Mouse (Mus musculus): ENCODE measurements around the gene Dph2. TPM values are rescaled to one million over a fixed set of nuclear protein-coding genes. Genes with fewer than 3 reads are reported as not detected.

Dph2 gene
- polyA plus RNA-seq (2015; fragmentation: Nextera tagmentation; extraction: Ambion mirVana), result 21.2 and 23.1 TPM in 2 replicates

- Histone ChIP-seq H3K9ac (ENCODE audit: low read depth, low read length) (peak within 1 kb of the TSS; percentile 62), H3K4me2 (ENCODE audit: low read length) (peak within 1 kb of the TSS; percentile 92), H3K9me3 (replicated peaks; ENCODE audit: control insufficient read depth, low read length, poor library complexity, severe bottlenecking) (no peaks in the 10 kb centered on the region), H3K36me3 (ENCODE audit: control insufficient read depth, insufficient read depth, low read length) (peaks cover 6% of the 10 kb centered on the region; the same call in 1 of the 2 replicates), H3K4me1 (ENCODE audit: control insufficient read depth, insufficient read depth, low read length) (peaks cover 12% of the 10 kb centered on the region), H3K4me3 (ENCODE audit: low read depth, low read length) (peak within 1 kb of the TSS; percentile 69), H3K27ac (ENCODE audit: low read length) (no peak within 1 kb of the TSS), H3K27me3 (ENCODE audit: control insufficient read depth, insufficient read depth, low read depth, low read length) (no peaks in the 10 kb centered on the region)
- under 1% methylated on average over 21 of the region's 21 CpGs for WGBS
- peak; percentile 85 for ATAC-seq
Measured at GRCm38 (mm10) chr4:117891738-117892161, at the start of gene Dph2. Gene Dph2 (minus strand): TSS chr4:117892032.

DNA sequence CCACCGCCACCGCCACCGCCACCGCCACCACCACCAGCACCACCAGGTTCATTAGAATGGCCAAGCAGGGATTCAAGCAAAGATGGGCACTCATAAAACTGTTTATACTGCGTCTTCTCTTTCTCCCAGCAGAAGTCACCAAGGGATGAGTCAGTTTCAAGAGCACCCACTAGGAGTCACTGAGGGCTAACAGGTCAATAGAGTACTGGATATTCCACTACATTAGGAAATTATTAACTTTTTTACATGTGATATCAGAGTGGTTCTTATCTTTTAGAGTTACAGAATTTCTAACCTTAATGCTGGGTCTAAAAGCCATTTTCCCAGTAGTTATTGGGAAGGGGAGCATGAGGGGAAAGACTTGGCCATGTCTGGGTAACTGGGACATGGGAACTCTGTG is 45.1 kb upstream of the Dph2 start:
- H3K27me3 ChIP-seq (ENCODE audit: control insufficient read depth, insufficient read depth, low read depth, low read length), result no peaks in the 10 kb centered on the region
- no peaks in the 10 kb centered on the region for H3K9me3 ChIP-seq (replicated peaks; ENCODE audit: control insufficient read depth, low read length, poor library complexity, severe bottlenecking)
- peaks cover 2% of the 10 kb centered on the region; the same call in 1 of the 2 replicates for H3K36me3 ChIP-seq (ENCODE audit: control insufficient read depth, insufficient read depth, low read length)
- no peak overlapping the region for H3K4me3 ChIP-seq (ENCODE audit: low read depth, low read length)
- no peak overlapping the region for H3K4me2 ChIP-seq (ENCODE audit: low read length)
- ATAC-seq, result no peak
- H3K4me1 ChIP-seq (ENCODE audit: control insufficient read depth, insufficient read depth, low read length), result no peaks in the 10 kb centered on the region
- H3K9ac ChIP-seq (ENCODE audit: low read depth, low read length), result no peak overlapping the region
- WGBS, result 96% methylated on average over 5 of the region's 5 CpGs
- no peak overlapping the region for H3K27ac ChIP-seq (ENCODE audit: low read length)

DNA sequence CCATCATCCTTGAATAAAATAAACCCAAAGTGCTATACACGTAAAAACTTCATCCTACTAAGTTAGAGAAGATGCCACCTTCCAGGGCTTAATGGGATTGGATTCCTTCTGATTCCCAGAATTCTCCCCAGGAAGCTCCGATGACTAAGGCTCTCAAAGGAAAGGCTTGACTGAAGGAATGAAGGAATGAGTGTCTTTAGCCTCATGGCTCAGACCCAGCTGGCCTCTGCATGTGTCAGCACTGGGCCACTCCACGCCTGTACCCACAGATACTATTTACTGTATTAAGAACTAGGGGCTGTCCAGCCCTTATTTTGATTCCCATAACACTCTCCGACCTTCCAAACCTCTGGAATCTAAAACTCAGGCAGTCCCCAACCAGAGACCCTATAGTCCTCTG is 42.2 kb upstream of the Dph2 start:
- WGBS, result 88% methylated on average over 4 of the region's 4 CpGs
- no peak overlapping the region for H3K4me2 ChIP-seq (ENCODE audit: low read length)

GRCm38 (mm10) chr4:117933248-117933647 is 41.4 kb upstream of the Dph2 start:
- H3K27me3 ChIP-seq (ENCODE audit: control insufficient read depth, insufficient read depth, low read depth, low read length), result peaks cover 22% of the 10 kb centered on the region
- no peaks in the 10 kb centered on the region for H3K9me3 ChIP-seq (replicated peaks; ENCODE audit: control insufficient read depth, low read length, poor library complexity, severe bottlenecking)
- no peak overlapping the region for H3K27ac ChIP-seq (ENCODE audit: low read length)
- no peak overlapping the region for H3K9ac ChIP-seq (ENCODE audit: low read depth, low read length)
- WGBS, result 81% methylated on average over 5 of the region's 5 CpGs
- ATAC-seq, result no peak
- H3K36me3 ChIP-seq (ENCODE audit: control insufficient read depth, insufficient read depth, low read length), result peaks cover 2% of the 10 kb centered on the region; the same call in 1 of the 2 replicates
- H3K4me2 ChIP-seq (ENCODE audit: low read length), result no peak overlapping the region
- H3K4me1 ChIP-seq (ENCODE audit: control insufficient read depth, insufficient read depth, low read length), result peaks cover 8% of the 10 kb centered on the region
- no peak overlapping the region for H3K4me3 ChIP-seq (ENCODE audit: low read depth, low read length)

More for the DNA sequence above, 42.2 kb upstream of the Dph2 start:
- H3K36me3 ChIP-seq (ENCODE audit: control insufficient read depth, insufficient read depth, low read length), result peaks cover 2% of the 10 kb centered on the region; the same call in 1 of the 2 replicates
- no peak overlapping the region for H3K9ac ChIP-seq (ENCODE audit: low read depth, low read length)
- no peak overlapping the region for H3K4me3 ChIP-seq (ENCODE audit: low read depth, low read length)
- peaks cover 16% of the 10 kb centered on the region for H3K27me3 ChIP-seq (ENCODE audit: control insufficient read depth, insufficient read depth, low read depth, low read length)
- no peaks in the 10 kb centered on the region for H3K9me3 ChIP-seq (replicated peaks; ENCODE audit: control insufficient read depth, low read length, poor library complexity, severe bottlenecking)
- no peak for ATAC-seq
- H3K27ac ChIP-seq (ENCODE audit: low read length), result no peak overlapping the region
- peaks cover 6% of the 10 kb centered on the region for H3K4me1 ChIP-seq (ENCODE audit: control insufficient read depth, insufficient read depth, low read length)

GRCm38 (mm10) chr4:117929391-117929881 is 37.6 kb upstream of the Dph2 start, which contains the start of gene Artn:
Gene Artn (minus strand): TSS chr4:117929763.
- WGBS, result under 1% methylated on average over 32 of the region's 33 CpGs

DNA sequence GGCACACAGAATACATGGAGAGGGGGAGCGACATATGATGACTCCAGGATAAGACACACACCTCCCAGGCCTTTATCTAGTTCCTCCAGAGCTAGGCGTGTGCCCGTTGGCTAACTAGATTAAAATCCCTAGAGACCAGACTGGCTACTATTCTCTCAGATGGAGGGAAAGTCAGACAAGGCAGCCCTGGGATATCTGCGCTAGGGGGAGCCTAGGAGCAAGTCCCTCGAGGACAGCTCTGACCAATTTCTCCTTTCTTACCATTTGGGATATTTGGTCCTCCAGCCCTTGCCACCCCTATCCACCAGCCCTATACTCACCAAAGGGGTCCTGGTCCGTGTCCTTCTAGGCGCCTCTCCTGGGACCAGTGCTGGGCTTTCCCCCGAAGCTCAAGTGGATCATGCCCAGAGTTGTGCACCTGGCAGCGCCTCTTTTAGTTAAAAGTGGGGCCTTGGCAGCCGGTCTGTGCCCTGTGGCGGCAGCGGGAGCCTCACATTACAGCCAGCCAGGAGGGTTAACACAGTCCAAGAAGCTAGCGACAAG is 36.9 kb upstream of the Dph2 start:
- Histone ChIP-seq H3K27me3 (ENCODE audit: control insufficient read depth, insufficient read depth, low read depth, low read length) (peaks cover 31% of the 10 kb centered on the region), H3K27ac (ENCODE audit: low read length) (no peak overlapping the region), H3K4me2 (ENCODE audit: low read length) (peak overlapping the region; percentile 50), H3K4me1 (ENCODE audit: control insufficient read depth, insufficient read depth, low read length) (peaks cover 9% of the 10 kb centered on the region), H3K36me3 (ENCODE audit: control insufficient read depth, insufficient read depth, low read length) (peaks cover 2% of the 10 kb centered on the region; the same call in 1 of the 2 replicates), H3K9ac (ENCODE audit: low read depth, low read length) (no peak overlapping the region), H3K4me3 (ENCODE audit: low read depth, low read length) (no peak overlapping the region), H3K9me3 (replicated peaks; ENCODE audit: control insufficient read depth, low read length, poor library complexity, severe bottlenecking) (no peaks in the 10 kb centered on the region)
- 3% methylated on average over 13 of the region's 13 CpGs for WGBS
- peak; percentile 5; the same call in 1 of the 2 replicates for ATAC-seq

More at GRCm38 (mm10) chr4:117929391-117929881, 37.6 kb upstream of the Dph2 start, which contains the start of gene Artn:
- H3K36me3 ChIP-seq (ENCODE audit: control insufficient read depth, insufficient read depth, low read length), result peaks cover 2% of the 10 kb centered on the region; the same call in 1 of the 2 replicates
- H3K4me1 ChIP-seq (ENCODE audit: control insufficient read depth, insufficient read depth, low read length), result peaks cover 9% of the 10 kb centered on the region
- H3K9me3 ChIP-seq (replicated peaks; ENCODE audit: control insufficient read depth, low read length, poor library complexity, severe bottlenecking), result no peaks in the 10 kb centered on the region
- H3K4me2 ChIP-seq (ENCODE audit: low read length), result peak within 1 kb of the TSS; percentile 50
- H3K4me3 ChIP-seq (ENCODE audit: low read depth, low read length), result peak within 1 kb of the TSS; percentile 23
- no peak for ATAC-seq
- H3K27ac ChIP-seq (ENCODE audit: low read length), result no peak within 1 kb of the TSS
- peak within 1 kb of the TSS; percentile 38; the same call in 1 of the 2 replicates for H3K9ac ChIP-seq (ENCODE audit: low read depth, low read length)
- peaks cover 31% of the 10 kb centered on the region for H3K27me3 ChIP-seq (ENCODE audit: control insufficient read depth, insufficient read depth, low read depth, low read length)

GRCm38 (mm10) chr4:117928234-117928633 is 36.4 kb upstream of the Dph2 start:
- H3K4me3 ChIP-seq (ENCODE audit: low read depth, low read length), result no peak overlapping the region
- WGBS, result 14% methylated on average over 6 of the region's 6 CpGs
- H3K9me3 ChIP-seq (replicated peaks; ENCODE audit: control insufficient read depth, low read length, poor library complexity, severe bottlenecking), result no peaks in the 10 kb centered on the region
- H3K4me1 ChIP-seq (ENCODE audit: control insufficient read depth, insufficient read depth, low read length), result peaks cover 9% of the 10 kb centered on the region
- H3K27me3 ChIP-seq (ENCODE audit: control insufficient read depth, insufficient read depth, low read depth, low read length), result peaks cover 31% of the 10 kb centered on the region
- H3K27ac ChIP-seq (ENCODE audit: low read length), result no peak overlapping the region
- ATAC-seq, result peak; percentile 40
- H3K9ac ChIP-seq (ENCODE audit: low read depth, low read length), result no peak overlapping the region
- H3K36me3 ChIP-seq (ENCODE audit: control insufficient read depth, insufficient read depth, low read length), result peaks cover 2% of the 10 kb centered on the region; the same call in 1 of the 2 replicates
- no peak overlapping the region for H3K4me2 ChIP-seq (ENCODE audit: low read length)

DNA sequence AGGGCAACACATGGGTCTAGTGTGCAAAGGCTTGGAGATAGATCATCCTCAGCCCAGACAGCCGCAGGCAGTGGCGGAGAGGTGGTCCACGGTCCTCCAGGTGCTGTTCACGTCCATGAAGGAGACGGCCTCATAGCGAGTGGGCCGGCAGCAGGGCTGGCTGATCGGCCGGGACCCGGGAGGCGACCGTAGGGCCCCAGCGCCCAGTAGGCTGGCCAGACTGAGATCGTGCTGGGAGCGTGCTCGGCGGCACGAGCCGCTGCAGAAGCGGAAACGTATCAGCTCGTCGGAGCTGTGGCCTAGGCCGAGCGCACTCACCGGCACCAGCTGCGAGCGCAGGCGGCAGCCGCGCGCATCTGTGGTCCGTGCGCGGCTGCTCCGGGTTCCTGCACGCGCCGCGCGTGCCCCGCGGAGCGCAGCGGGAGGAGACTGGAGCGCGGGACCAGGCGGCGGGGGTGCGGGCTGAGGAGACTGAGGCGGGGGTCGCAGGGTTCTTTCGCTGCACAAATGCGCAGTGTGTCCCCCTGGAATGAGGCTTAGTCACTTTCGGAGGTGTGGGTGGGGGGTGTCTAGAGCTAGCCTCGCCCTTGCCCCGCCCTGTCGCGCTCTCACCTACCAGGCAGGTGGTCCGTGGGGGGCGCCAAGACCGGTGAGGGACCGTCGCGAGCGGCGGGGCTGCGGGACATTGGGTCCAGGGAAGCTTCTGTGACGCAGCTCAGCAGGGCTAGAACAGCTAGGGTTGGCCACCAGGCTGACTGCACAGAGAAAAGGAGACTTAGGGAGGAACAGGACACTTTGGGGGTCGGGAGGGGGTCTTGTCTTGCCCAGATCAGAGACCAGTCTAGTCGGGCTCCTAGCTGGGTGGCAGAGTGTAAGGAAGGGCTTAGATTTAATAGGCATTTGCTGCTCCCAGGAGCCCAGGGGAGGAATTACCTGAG is 35.0 kb upstream of the Dph2 start:
- H3K36me3 ChIP-seq (ENCODE audit: control insufficient read depth, insufficient read depth, low read length), result no peaks in the 10 kb centered on the region
- H3K4me2 ChIP-seq (ENCODE audit: low read length), result peak overlapping the region; percentile 92
- no peak overlapping the region for H3K27ac ChIP-seq (ENCODE audit: low read length)
- H3K4me1 ChIP-seq (ENCODE audit: control insufficient read depth, insufficient read depth, low read length), result peaks cover 9% of the 10 kb centered on the region
- peak overlapping the region; percentile 78 for H3K9ac ChIP-seq (ENCODE audit: low read depth, low read length)
- H3K27me3 ChIP-seq (ENCODE audit: control insufficient read depth, insufficient read depth, low read depth, low read length), result peaks cover 31% of the 10 kb centered on the region
- peak overlapping the region; percentile 43 for H3K4me3 ChIP-seq (ENCODE audit: low read depth, low read length)
- H3K9me3 ChIP-seq (replicated peaks; ENCODE audit: control insufficient read depth, low read length, poor library complexity, severe bottlenecking), result no peaks in the 10 kb centered on the region
- 1% methylated on average over 59 of the region's 71 CpGs for WGBS
- peak; percentile 79 for ATAC-seq
